In the genomic region with DNA sequence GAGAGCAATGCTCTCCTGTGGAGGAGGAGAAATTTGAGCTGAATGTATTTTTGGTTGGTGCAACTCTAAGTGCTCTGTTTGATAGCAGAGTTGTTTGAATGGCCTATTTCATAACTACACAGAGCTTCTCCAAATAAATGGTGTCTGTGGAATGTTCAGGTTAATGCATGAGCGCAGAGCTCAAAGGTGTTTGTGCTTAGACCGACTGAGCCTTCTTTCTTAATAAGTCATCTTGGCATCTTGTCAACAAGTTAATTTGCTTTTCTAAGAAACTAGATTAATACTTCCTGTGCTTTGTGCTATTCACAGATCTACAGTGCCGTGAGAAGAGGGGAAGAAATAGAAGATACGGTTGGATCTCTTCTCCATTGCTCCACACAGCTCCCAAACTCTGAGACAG, we compare ENCODE assay signal across 26 mouse cellular contexts.
"Had no signal": no experiment of that assay in that cellular context is flagged by ENCODE, and none has a peak within 500 bp of the region (broad histone marks: within the 10 kb centered on the region; RNA-seq: fewer than 3 reads in every experiment).

No protein-coding gene starts in this region.

- DNase-seq: gastrocnemius, adult 2 months; gastrocnemius, postnatal 10 days; gastrocnemius, postnatal 25 days; heart, adult 2 months; heart, postnatal 14 days; heart, postnatal 4 days; kidney, adult 18-20 months; kidney, adult 9 months; kidney, postnatal 25 days; kidney, postnatal 4 days; liver; liver, embryonic 13.5 days had no signal

- H3K4me3 ChIP-seq: gastrocnemius, adult 2 months; heart, adult 2 months; heart, embryonic 12.5 days; hindbrain, embryonic 10.5 days; hindbrain, embryonic 12.5 days; intestine, embryonic 15.5 days; layer of hippocampus, adult 2 months; left cerebral cortex, adult 2 months; limb, embryonic 10.5 days; limb, embryonic 12.5 days; liver, embryonic 13.5 days; liver, embryonic 15.5 days had no signal

- H3K9ac ChIP-seq: heart, embryonic 12.5 days; hindbrain, embryonic 12.5 days; hindbrain, embryonic 14.5 days; intestine, embryonic 15.5 days; limb, embryonic 12.5 days; liver, embryonic 13.5 days; liver, embryonic 15.5 days had no signal

- H3K9me3 ChIP-seq: heart, embryonic 12.5 days; hindbrain, embryonic 10.5 days; hindbrain, embryonic 12.5 days; intestine, embryonic 15.5 days; limb, embryonic 10.5 days; limb, embryonic 12.5 days; liver, embryonic 13.5 days; liver, embryonic 15.5 days had no signal

- ATAC-seq: hindbrain, embryonic 16.5 days; inflammation-experienced regulatory T-cells, adult 6 months; intestine, embryonic 15.5 days; intestine, postnatal 0 days had no signal

- H3K4me2 ChIP-seq: heart, embryonic 12.5 days; hindbrain, embryonic 12.5 days; hindbrain, embryonic 14.5 days; intestine, embryonic 15.5 days; limb, embryonic 12.5 days; liver, embryonic 11.5 days; liver, embryonic 13.5 days; liver, embryonic 15.5 days had no signal

- H3K4me1 ChIP-seq: intestine, embryonic 15.5 days; liver, embryonic 13.5 days; liver, embryonic 15.5 days had no signal

- H3K27ac ChIP-seq: gastrocnemius, adult 2 months; heart, adult 2 months; hindbrain, embryonic 10.5 days; hindbrain, embryonic 12.5 days; hindbrain, embryonic 14.5 days; intestine, embryonic 15.5 days; layer of hippocampus, adult 2 months; left cerebral cortex, adult 2 months; limb, embryonic 10.5 days; limb, embryonic 12.5 days; liver, embryonic 13.5 days; liver, embryonic 15.5 days had no signal

- H3K36me3 ChIP-seq: heart, embryonic 12.5 days; hindbrain, embryonic 10.5 days; hindbrain, embryonic 12.5 days; intestine, embryonic 15.5 days; limb, embryonic 10.5 days; limb, embryonic 12.5 days; liver, embryonic 13.5 days; liver, embryonic 15.5 days had no signal

- H3K27me3 ChIP-seq: heart, embryonic 12.5 days; hindbrain, embryonic 12.5 days; intestine, embryonic 15.5 days; limb, embryonic 12.5 days; liver, embryonic 13.5 days; liver, embryonic 15.5 days had no signal
